Mouse (Mus musculus) fibroblast of lung, adult 2 months (primary cell): ENCODE data around the gene Aco2.

ENCODE experiments used
- DNase-seq: peaks from one replicate; pipeline ENCODE4 v3.0.0-alpha.2; 2011; ENCODE audit warnings: low read depth

Gene Aco2

GRCm38 (mm10) chr15:81920546-81921217, 48.6 kb downstream of the Aco2 start:
- peak; percentile 70 for DNase-seq

- DNase-seq = no peak
These were observed 49.1 kb downstream of the Aco2 start for GRCm38 (mm10) chr15:81921255-81921654.

GRCm38 (mm10) chr15:81924933-81925332, 52.8 kb downstream of the Aco2 start:
- DNase-seq = no peak

GRCm38 (mm10) chr15:81925760-81926445, 53.8 kb downstream of the Aco2 start, which contains the start of gene Polr3h:
TSS of gene Polr3h (minus strand) at chr15:81926240.
- peak; percentile 84 for DNase-seq

GRCm38 (mm10) chr15:81926446-81926822, 54.3 kb downstream of the Aco2 start:
- DNase-seq = no peak

GRCm38 (mm10) chr15:81927741-81928140, 55.6 kb downstream of the Aco2 start:
- peak; percentile 89 for DNase-seq

GRCm38 (mm10) chr15:81928277-81928676, 56.2 kb downstream of the Aco2 start:
- DNase-seq = no peak

GRCm38 (mm10) chr15:81932951-81933470, 60.9 kb downstream of the Aco2 start:
- no peak for DNase-seq

- DNase-seq = no peak
These were observed 61.9 kb downstream of the Aco2 start for GRCm38 (mm10) chr15:81933986-81934385.

GRCm38 (mm10) chr15:81935869-81936637, 63.9 kb downstream of the Aco2 start:
- DNase-seq = no peak

- no peak for DNase-seq
These were observed 64.6 kb downstream of the Aco2 start, which contains the start of gene Csdc2 for GRCm38 (mm10) chr15:81936679-81937078. TSS of gene Csdc2 (plus strand) at chr15:81936759.

GRCm38 (mm10) chr15:81937098-81937972, 65.2 kb downstream of the Aco2 start:
- DNase-seq = no peak

- no peak for DNase-seq
These were observed 66.1 kb downstream of the Aco2 start for GRCm38 (mm10) chr15:81938246-81938645.

- no peak for DNase-seq
These were observed 67.1 kb downstream of the Aco2 start for GRCm38 (mm10) chr15:81939157-81939715.

- no peak for DNase-seq
These were observed 67.7 kb downstream of the Aco2 start for GRCm38 (mm10) chr15:81939774-81940173.

- DNase-seq = no peak
These were observed 68.1 kb downstream of the Aco2 start for GRCm38 (mm10) chr15:81940219-81940618.

- DNase-seq = no peak
These were observed 68.9 kb downstream of the Aco2 start for GRCm38 (mm10) chr15:81941010-81941409.

GRCm38 (mm10) chr15:81943176-81943749, 71.2 kb downstream of the Aco2 start:
- no peak for DNase-seq

GRCm38 (mm10) chr15:81949076-81949475, 77.0 kb downstream of the Aco2 start:
- no peak for DNase-seq

- DNase-seq = no peak
These were observed 77.5 kb downstream of the Aco2 start for GRCm38 (mm10) chr15:81949476-81950131.
